8 mouse cellular contexts compared by ENCODE assay signal in genomic region chr11:49955577-49956261, GRCm38 (mm10). TPM values are rescaled to one million over a fixed set of nuclear protein-coding genes. Genes with fewer than 3 reads are reported as not detected.
DNase-seq lines count a peak whose midpoint lies in the region; ATAC-seq and TF ChIP-seq lines count a peak whose summit lies in the region.

No protein-coding gene starts in this region.

- no peaks in the 10 kb centered on the region for H3K9me3 ChIP-seq in CH12.LX (replicated peaks; ENCODE audit: low read length)
- no peaks in the 10 kb centered on the region for H3K9me3 ChIP-seq in heart, embryonic 16.5 days (replicated peaks; ENCODE audit: control insufficient read depth, low read length)
- no peaks in the 10 kb centered on the region for H3K9me3 ChIP-seq in liver, embryonic 14.5 days (ENCODE audit: control insufficient read depth, low read length)
- no peaks in the 10 kb centered on the region for H3K9me3 ChIP-seq in neural tube, embryonic 14.5 days (ENCODE audit: control insufficient read depth, low read length)

- no peak for TF ChIP-seq EP300 in CH12.LX (IDR thresholded peaks at IDR 0.05; ENCODE audit: low read length)
- no peak for TF ChIP-seq EP300 in liver, embryonic 14.5 days (IDR thresholded peaks at IDR 0.05; ENCODE audit: low read depth)

- dilution Hi-C loops in CH12.LX (cut with MboI; ENCODE audit: extremely low pct_ligation_motif_present, extremely low pct_unique_long_range_greater_than_20kb, low sequenced_read_pairs): no loop called here

- in situ Hi-C loops in CH12.LX (cut with MboI; ENCODE audit: low pct_ligation_motif_present, low pct_unique_long_range_greater_than_20kb, low sequenced_read_pairs): loop anchor here (5.0 kb wide), 1 partner anchor 238 kb away; no protein-coding TSS in a partner anchor

- peak; percentile 97 to 99 for TF ChIP-seq CTCF in CH12.LX (conservative IDR thresholded peaks at IDR 0.05 in 1 of 2, IDR thresholded peaks at IDR 0.05 in 1 of 2; ENCODE audit: low read depth in 2 of 2, low read length in 2 of 2)
- TF ChIP-seq CTCF in liver, embryonic 14.5 days (IDR thresholded peaks at IDR 0.05; ENCODE audit: low read depth): peak; percentile 93
- TF ChIP-seq CTCF in testis, adult 2 months (IDR thresholded peaks at IDR 0.05; ENCODE audit: control insufficient read depth, insufficient read depth, insufficient replicate concordance, low read depth, low read length): peak; percentile 81; the same call in 1 of the 2 replicates

- H3K9ac ChIP-seq in CH12.LX (ENCODE audit: insufficient read depth, low read depth): no peak overlapping the region
- no peak overlapping the region for H3K9ac ChIP-seq in heart, embryonic 16.5 days (ENCODE audit: low read length)
- no peak overlapping the region for H3K9ac ChIP-seq in liver, embryonic 14.5 days (replicated peaks)
- no peak overlapping the region for H3K9ac ChIP-seq in neural tube, embryonic 14.5 days (replicated peaks; ENCODE audit: low read depth, low read length)

- H3K27ac ChIP-seq in CH12.LX (ENCODE audit: insufficient read depth, low read depth): no peak overlapping the region
- no peak overlapping the region for H3K27ac ChIP-seq in heart, embryonic 16.5 days (ENCODE audit: low read length)
- H3K27ac ChIP-seq in liver, embryonic 14.5 days: no peak overlapping the region
- H3K27ac ChIP-seq in neural tube, embryonic 14.5 days (ENCODE audit: low read depth, low read length): no peak overlapping the region
- no peak overlapping the region for H3K27ac ChIP-seq in testis, adult 2 months (ENCODE audit: control insufficient read depth, insufficient read depth, low read depth, low read length)

- no peak for TF ChIP-seq POLR2A in CH12.LX (IDR thresholded peaks at IDR 0.05; ENCODE audit: low read depth, low read length)
- no peak for TF ChIP-seq POLR2A in testis, adult 2 months (IDR thresholded peaks at IDR 0.05; ENCODE audit: control insufficient read depth, low read depth, low read length)

- H3K27me3 ChIP-seq in CH12.LX (replicated peaks): peaks cover 82% of the 10 kb centered on the region
- H3K27me3 ChIP-seq in heart, embryonic 16.5 days (ENCODE audit: control insufficient read depth, insufficient read depth, low read length): peaks cover 5% of the 10 kb centered on the region; the same call in 1 of the 2 replicates
- H3K27me3 ChIP-seq in liver, embryonic 14.5 days (ENCODE audit: control insufficient read depth, insufficient read depth, low read length): no peaks in the 10 kb centered on the region; the same call in 1 of the 2 replicates
- no peaks in the 10 kb centered on the region for H3K27me3 ChIP-seq in neural tube, embryonic 14.5 days (ENCODE audit: control insufficient read depth, insufficient read depth, low read length)
- H3K27me3 ChIP-seq in testis, adult 2 months (ENCODE audit: control insufficient read depth, insufficient read depth, low read length): no peaks in the 10 kb centered on the region

- no peak overlapping the region for H3K4me3 ChIP-seq in CH12.LX (replicated peaks in 1 of 3; ENCODE audit: low read depth in 2 of 3, low read length in 2 of 3, poor library complexity in 1 of 3)
- no peak overlapping the region for H3K4me3 ChIP-seq in heart, embryonic 16.5 days (ENCODE audit: low read length)
- no peak overlapping the region for H3K4me3 ChIP-seq in liver, embryonic 14.5 days (ENCODE audit: insufficient read depth in 1 of 2, low read depth in 2 of 2, low read length in 2 of 2)
- no peak overlapping the region for H3K4me3 ChIP-seq in neural tube, embryonic 14.5 days (ENCODE audit: low read depth, low read length)
- no peak overlapping the region for H3K4me3 ChIP-seq in testis, adult 2 months (ENCODE audit: control insufficient read depth, low read depth, low read length)

- DNase-seq in CH12.LX (ENCODE audit: extremely low read depth): peak; percentile 81
- DNase-seq in brain, adult 2 months (ENCODE audit: low read depth, low spot score): peak; percentile 93
- peak; percentile 64 to 71 for DNase-seq in kidney, postnatal 25 days
- DNase-seq in liver, embryonic 14.5 days (ENCODE audit: low read depth in 3 of 3, low spot score in 3 of 3): peak; percentile 26 to 35 (median 28)

- no peaks in the 10 kb centered on the region for H3K4me1 ChIP-seq in CH12.LX (ENCODE audit: control insufficient read depth in 1 of 2, insufficient read depth in 2 of 2)
- no peaks in the 10 kb centered on the region for H3K4me1 ChIP-seq in heart, embryonic 16.5 days (ENCODE audit: control insufficient read depth, insufficient read depth, low read length)
- H3K4me1 ChIP-seq in liver, embryonic 14.5 days (replicated peaks; ENCODE audit: control insufficient read depth in 2 of 2, insufficient read depth in 2 of 2, low read length in 1 of 2): no peaks in the 10 kb centered on the region
- H3K4me1 ChIP-seq in neural tube, embryonic 14.5 days (ENCODE audit: control insufficient read depth, insufficient read depth, low read length): no peaks in the 10 kb centered on the region
- peaks cover 16% of the 10 kb centered on the region for H3K4me1 ChIP-seq in testis, adult 2 months (ENCODE audit: control insufficient read depth, insufficient read depth, low read length)

- WGBS in heart, embryonic 16.5 days: 19% methylated on average over 8 of the region's 8 CpGs
- WGBS in liver, embryonic 14.5 days (ENCODE audit: insufficient replicate concordance): 23% methylated on average over 8 of the region's 8 CpGs
- WGBS in neural tube, embryonic 14.5 days: 31% methylated on average over 8 of the region's 8 CpGs

- TF ChIP-seq RAD21 in CH12.LX (IDR thresholded peaks at IDR 0.05; ENCODE audit: low read depth, low read length): peak; percentile 92

- no peaks in the 10 kb centered on the region for H3K36me3 ChIP-seq in CH12.LX (replicated peaks in 1 of 2; ENCODE audit: control insufficient read depth in 1 of 2, insufficient read depth in 1 of 2, low read length in 1 of 2)
- no peaks in the 10 kb centered on the region for H3K36me3 ChIP-seq in heart, embryonic 16.5 days (ENCODE audit: control insufficient read depth, insufficient read depth)
- no peaks in the 10 kb centered on the region for H3K36me3 ChIP-seq in liver, embryonic 14.5 days (replicated peaks; ENCODE audit: control insufficient read depth, insufficient read depth, low read depth)
- H3K36me3 ChIP-seq in neural tube, embryonic 14.5 days (ENCODE audit: control insufficient read depth, insufficient read depth, low read length): no peaks in the 10 kb centered on the region
- H3K36me3 ChIP-seq in testis, adult 2 months (ENCODE audit: control insufficient read depth, insufficient read depth, low read length): no peaks in the 10 kb centered on the region

- H3K4me2 ChIP-seq in CH12.LX (ENCODE audit: insufficient read depth, low read depth, poor library complexity, severe bottlenecking): no peak overlapping the region
- H3K4me2 ChIP-seq in heart, embryonic 16.5 days (ENCODE audit: low read depth, low read length): no peak overlapping the region
- no peak overlapping the region for H3K4me2 ChIP-seq in liver, embryonic 14.5 days (ENCODE audit: low read depth)
- no peak overlapping the region for H3K4me2 ChIP-seq in neural tube, embryonic 14.5 days (ENCODE audit: low read depth, low read length)

- H3K79me2 ChIP-seq in CH12.LX (replicated peaks; ENCODE audit: control insufficient read depth, extremely low read depth, insufficient read depth, poor library complexity, severe bottlenecking): no peaks in the 10 kb centered on the region

- peak; percentile 70; the same call in 1 of the 2 replicates for ATAC-seq in erythroblast, adult 5-6 weeks (replicated peaks; ENCODE audit: low FRiP score, poor library complexity, severe bottlenecking)
- ATAC-seq in heart, embryonic 16.5 days (replicated peaks; ENCODE audit: extremely low read depth, insufficient read depth, low FRiP score): peak; percentile 45; the same call in 1 of the 2 replicates
- ATAC-seq in liver, embryonic 14.5 days (ENCODE audit: insufficient read depth): 0 out of 2 replicates have a peak, but pooled peaks have one; percentile 31
- ATAC-seq in neural tube, embryonic 14.5 days (ENCODE audit: low read depth): peak; percentile 83

TF ChIP-seq in CH12.LX, 34 proteins besides CTCF, POLR2A, EP300 and RAD21:
- no peak for TF ChIP-seq ZMIZ1 (IDR thresholded peaks at IDR 0.05; ENCODE audit: low read depth, low read length)
- no peak for TF ChIP-seq GABPA (IDR thresholded peaks at IDR 0.05; ENCODE audit: insufficient replicate concordance, low read depth, low read length)
- peak; percentile 51 for TF ChIP-seq ZC3H11A (IDR thresholded peaks at IDR 0.05; ENCODE audit: low read depth, low read length)
- TF ChIP-seq IRF4 (IDR thresholded peaks at IDR 0.05; ENCODE audit: low read depth, low read length): peak; percentile 18; the same call in 1 of the 2 replicates
- no peak for TF ChIP-seq MAFK (IDR thresholded peaks at IDR 0.05; ENCODE audit: insufficient replicate concordance, low read length)
- TF ChIP-seq TCF12 (IDR thresholded peaks at IDR 0.05; ENCODE audit: low read depth, low read length): no peak; the same call in 1 of the 2 replicates
- TF ChIP-seq UBTF (IDR thresholded peaks at IDR 0.05; ENCODE audit: low read depth, low read length): no peak
- no peak for TF ChIP-seq BHLHE40 (IDR thresholded peaks at IDR 0.05; ENCODE audit: low read depth, low read length)
- TF ChIP-seq SIN3A (IDR thresholded peaks at IDR 0.05; ENCODE audit: low read length): no peak
- TF ChIP-seq SMC3 (IDR thresholded peaks at IDR 0.05; ENCODE audit: low read depth, low read length): peak; percentile 83
TF ChIP-seq in CH12.LX: peak in this region for 3.

RNA-seq across cellular contexts. Expression of gene Rasgef1c, which starts 54.1 kb away (rescaled TPM):
- total RNA-seq in CH12.LX (2012; rRNA removed) (not detected in 2 replicates), CH12.LX (2014; rRNA removed) (not detected in 2 replicates)
- not detected in 2 replicates for polyA plus RNA-seq in CH12.LX (2012; ENCODE audit: insufficient read length, low read depth)
- 1.0 TPM in 1 of 2 replicates, not detected in the other for total RNA-seq in erythroblast, adult 5-6 weeks (2015; ENCODE audit: low replicate concordance)
- total RNA-seq in erythroblast, adult 5-6 weeks (2017; ENCODE audit: low replicate concordance): 0.94 TPM in 1 of 2 replicates, not detected in the other
- polyA plus RNA-seq in heart, embryonic 16.5 days (2015; fragmentation: Nextera tagmentation; extraction: Ambion mirVana): 0.20 and 0.30 TPM in 2 replicates
- 0.04 TPM in 1 of 2 replicates, not detected in the other for polyA plus RNA-seq in liver, embryonic 14.5 days (2012; rRNA removed)
- not detected in 2 replicates for polyA plus RNA-seq in liver, embryonic 14.5 days (2014; fragmentation: Nextera tagmentation; extraction: Ambion mirVana)
- 26.1 and 39.1 TPM in 2 replicates for polyA plus RNA-seq in neural tube, embryonic 14.5 days (2014; fragmentation: Nextera tagmentation; extraction: Ambion mirVana)
- polyA plus RNA-seq in testis, adult 2 months (2012; rRNA removed): 0.69 and 0.93 TPM in 2 replicates

Comparison
In these comparisons a context has a peak if more than half of its experiments do, and no peak if none do; other contexts are left out.
1. DNase-seq: peak in every context shown above with its lines; median percentile 93 in brain, adult 2 months; 81 in CH12.LX; 68 in kidney, postnatal 25 days; 28 in liver, embryonic 14.5 days.
2. ATAC-seq: peak in every context shown above with its lines; median percentile 83 in neural tube, embryonic 14.5 days; 70 in erythroblast, adult 5-6 weeks; 45 in heart, embryonic 16.5 days; 31 in liver, embryonic 14.5 days.
3. RNA of gene Rasgef1c, which starts 54.1 kb away (polyA plus RNA-seq): 26.1 to 39.1 TPM in neural tube, embryonic 14.5 days; 0.69 to 0.93 TPM in testis, adult 2 months, 0.20 to 0.30 TPM in heart, embryonic 16.5 days, not detected in CH12.LX and 0.04 TPM in liver, embryonic 14.5 days; every median in the first group is over 10 times any median in the second.
4. Peak in every context shown above with its lines, with median percentiles within 50 percentile points of each other: CTCF ChIP-seq.